Mouse (Mus musculus) intestine, embryonic 16.5 days (tissue): ENCODE data around the gene Cphx2. TPM values are rescaled to one million over a fixed set of nuclear protein-coding genes. Genes with fewer than 3 reads are reported as not detected.
"Not testable (repeated sequence)": the region's sequence is repeated elsewhere in the genome, so short reads cannot be mapped to it uniquely, and the experiment has no call there.

ENCODE experiments used
- ATAC-seq: fragments of 200-750 bp; cut with Nextera tagmentation; 2 replicates; pipeline ENCODE4 v1.8.0; 2017; ENCODE audit warnings: moderate TSS enrichment, moderate library complexity
- H3K27ac ChIP-seq: fragments of 300-500 bp; sonication (generic); 2 replicates; pipeline ENCODE4 v1.5.1; 2014; ENCODE audit warnings: mild to moderate bottlenecking, low read length
- H3K27me3 ChIP-seq: fragments of 300-500 bp; sonication (generic); replicated peaks from 2 replicates; pipeline ENCODE4 v1.6.1; 2014; ENCODE audit warnings: low read length, control low read depth, mixed read lengths; ENCODE audit not compliant: control insufficient read depth, insufficient read depth
- H3K36me3 ChIP-seq: fragments of 300-500 bp; sonication (generic); 2 replicates; pipeline ENCODE4 v1.6.1; 2014; ENCODE audit warnings: low read length, control low read depth; ENCODE audit not compliant: control insufficient read depth, insufficient read depth
- H3K4me1 ChIP-seq: fragments of 300-500 bp; sonication (generic); 2 replicates; pipeline ENCODE4 v1.6.1; 2014; ENCODE audit warnings: low read length, control low read depth, mixed read lengths; ENCODE audit not compliant: control insufficient read depth, insufficient read depth
- H3K4me2 ChIP-seq: fragments of 300-500 bp; sonication (generic); 2 replicates; pipeline ENCODE4 v1.6.1; 2014; ENCODE audit warnings: low read depth, low read length, control low read depth
- H3K4me3 ChIP-seq: fragments of 300-500 bp; sonication (generic); 2 replicates; pipeline ENCODE4 v1.5.1; 2014; ENCODE audit warnings: mild to moderate bottlenecking, low read length
- H3K9ac ChIP-seq: fragments of 300-500 bp; sonication (generic); 2 replicates; pipeline ENCODE4 v1.6.1; 2014; ENCODE audit warnings: low read depth, low read length
- H3K9me3 ChIP-seq: fragments of 300-500 bp; sonication (generic); 2 replicates; pipeline ENCODE4 v1.6.1; 2016; ENCODE audit warnings: low read length, control low read depth; ENCODE audit not compliant: control insufficient read depth
- WGBS: fragments of 180-500 bp; shearing (Covaris S2); extraction: QIAGEN DNeasy Blood & Tissue Kit; methylation state at CpG from one replicate; pipeline ENCODE4 v1.1.7; 2014; 5-methylcytosine and 5-hydroxymethylcytosine counted together
- polyA plus RNA-seq: library from polyadenylated mRNA; unstranded; fragments of >200 nt; fragmentation: Nextera tagmentation; extraction: Ambion mirVana; gene quantifications from 2 replicates; pipeline ENCODE4 v1.2.1, GENCODE M21; 2015

The Cphx2 gene
- not detected in 2 replicates for polyA plus RNA-seq

GRCm38 (mm10) chr14:26081216-26081615, at the start of gene Cphx2:
Cphx2 (plus strand) TSS chr14:26081516.
- H3K4me1 ChIP-seq, H3K4me2 ChIP-seq, H3K4me3 ChIP-seq, H3K9ac ChIP-seq, H3K36me3 ChIP-seq, H3K27ac ChIP-seq, H3K27me3 ChIP-seq, ATAC-seq, H3K9me3 ChIP-seq: not testable (repeated sequence)
- no CpG with 5 or more reads among the region's 6 CpGs for WGBS

GRCm38 (mm10) chr14:26034364-26034763, 47.0 kb upstream of the Cphx2 start:
- H3K4me1 ChIP-seq, H3K27me3 ChIP-seq, H3K9me3 ChIP-seq, H3K4me3 ChIP-seq, H3K4me2 ChIP-seq, H3K9ac ChIP-seq, H3K27ac ChIP-seq, H3K36me3 ChIP-seq: not testable (repeated sequence)
- peak; percentile 50 for ATAC-seq
- no CpG with 5 or more reads among the region's 3 CpGs for WGBS

DNA sequence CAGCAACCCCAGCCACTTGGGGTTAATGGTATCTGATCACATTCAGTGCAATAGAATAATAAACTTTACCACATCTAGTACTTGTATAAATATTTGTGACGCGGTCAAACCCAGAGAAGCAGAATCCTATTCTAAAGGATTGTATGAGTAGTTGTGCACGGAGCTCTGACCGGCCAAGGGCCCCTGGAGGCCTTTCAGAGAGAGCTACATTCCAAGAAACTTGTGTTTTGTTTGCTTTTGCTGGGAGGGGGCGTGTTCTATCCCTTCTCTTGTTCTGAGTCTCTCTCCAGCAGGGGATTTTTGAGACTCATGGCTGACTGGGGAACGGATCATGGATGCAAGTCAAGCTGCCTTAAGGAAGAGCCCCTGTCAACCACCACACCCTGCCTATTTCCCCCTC, 45.9 kb upstream of the Cphx2 start:
- H3K9ac ChIP-seq, H3K36me3 ChIP-seq, H3K4me3 ChIP-seq, ATAC-seq, H3K9me3 ChIP-seq, H3K27ac ChIP-seq, H3K4me2 ChIP-seq, H3K4me1 ChIP-seq, H3K27me3 ChIP-seq: not testable (repeated sequence)
- no CpG with 5 or more reads among the region's 6 CpGs for WGBS

DNA sequence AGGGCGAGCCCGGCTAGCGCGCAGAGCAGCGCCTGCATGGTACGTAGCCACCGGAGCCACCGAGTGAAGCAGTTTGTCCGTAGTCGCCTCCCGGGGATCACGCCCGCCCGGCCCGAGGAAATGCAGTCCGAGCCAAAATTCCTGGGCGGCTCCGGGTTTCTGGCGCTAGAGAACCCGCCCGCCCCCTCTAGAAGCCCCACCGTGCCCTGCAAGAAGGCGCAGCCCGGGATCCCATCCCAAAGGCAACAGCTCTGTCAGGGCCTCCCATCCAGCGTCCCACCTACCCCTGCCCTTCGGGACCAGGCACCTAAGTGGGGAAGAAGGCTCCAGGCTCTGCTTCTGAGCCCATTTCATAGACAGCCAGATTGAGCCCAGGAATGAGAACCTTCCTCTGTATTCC, 38.7 kb upstream of the Cphx2 start, which contains the start of gene Gm9780:
Gene Gm9780 (minus strand): TSS at position 101 of the 400 bp plus-strand sequence.
- WGBS: no CpG with 5 or more reads among the region's 26 CpGs
- not testable (repeated sequence) for H3K27me3 ChIP-seq, H3K36me3 ChIP-seq, H3K4me2 ChIP-seq, H3K4me3 ChIP-seq, H3K9me3 ChIP-seq, H3K9ac ChIP-seq, ATAC-seq, H3K4me1 ChIP-seq, H3K27ac ChIP-seq

- not testable (repeated sequence) for H3K4me3 ChIP-seq, H3K27ac ChIP-seq, H3K27me3 ChIP-seq, H3K4me1 ChIP-seq, H3K36me3 ChIP-seq, H3K4me2 ChIP-seq, H3K9me3 ChIP-seq, ATAC-seq, H3K9ac ChIP-seq
- WGBS: no CpG with 5 or more reads among the region's 5 CpGs
Measured at GRCm38 (mm10) chr14:26045007-26045406, 36.3 kb upstream of the Cphx2 start.

DNA sequence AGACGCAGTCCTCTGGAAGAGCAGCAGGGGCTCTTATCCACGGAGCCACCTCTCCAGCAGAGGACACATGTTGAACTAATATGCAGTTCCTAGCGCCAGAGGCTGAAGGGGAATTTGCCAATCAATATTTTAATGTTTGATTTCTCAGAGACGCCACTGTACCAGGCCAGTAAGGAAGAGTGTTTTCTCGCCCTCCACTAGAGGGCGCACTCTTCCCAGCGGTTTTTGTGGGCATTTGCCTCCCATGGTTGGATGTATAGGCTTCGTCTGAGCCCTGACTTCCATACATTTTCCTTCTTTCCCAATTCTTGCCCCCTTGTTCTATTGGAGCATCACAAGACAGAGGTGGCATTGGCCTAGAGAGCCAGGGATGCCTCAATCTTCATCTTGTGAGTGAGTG, 34.3 kb upstream of the Cphx2 start:
- not testable (repeated sequence) for H3K9ac ChIP-seq, H3K4me3 ChIP-seq, H3K9me3 ChIP-seq, H3K4me2 ChIP-seq, H3K27ac ChIP-seq, ATAC-seq, H3K36me3 ChIP-seq, H3K27me3 ChIP-seq, H3K4me1 ChIP-seq
- WGBS: no CpG with 5 or more reads among the region's 8 CpGs

- not testable (repeated sequence) for ATAC-seq
Measured at GRCm38 (mm10) chr14:26048767-26049166, 32.5 kb upstream of the Cphx2 start.

DNA sequence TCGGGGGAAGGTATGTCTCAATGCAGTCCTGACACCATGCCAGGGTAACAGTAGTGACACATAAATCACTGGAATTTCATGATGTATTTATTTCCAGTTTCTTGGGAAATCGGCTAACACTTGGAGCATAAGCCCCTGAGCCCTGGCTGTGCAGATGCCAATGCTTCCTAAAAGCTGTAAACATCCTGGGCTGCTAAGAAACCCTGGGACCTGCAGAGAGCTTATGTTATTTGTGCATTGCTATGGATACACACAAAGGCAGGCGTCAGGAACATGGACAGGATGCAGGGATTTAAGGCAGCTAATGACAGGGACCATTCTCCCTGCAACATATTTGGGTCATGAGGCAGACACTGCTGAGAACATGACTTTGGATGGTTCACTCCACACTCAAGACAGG, 23.1 kb upstream of the Cphx2 start:
- H3K4me3 ChIP-seq, H3K27me3 ChIP-seq, H3K9ac ChIP-seq, H3K27ac ChIP-seq, H3K4me1 ChIP-seq, H3K36me3 ChIP-seq, ATAC-seq, H3K9me3 ChIP-seq, H3K4me2 ChIP-seq: not testable (repeated sequence)
- no CpG with 5 or more reads among the region's 3 CpGs for WGBS

More at GRCm38 (mm10) chr14:26048767-26049166, 32.5 kb upstream of the Cphx2 start:
- H3K9ac ChIP-seq, H3K27ac ChIP-seq, H3K36me3 ChIP-seq, H3K27me3 ChIP-seq, H3K4me3 ChIP-seq, H3K4me1 ChIP-seq, H3K4me2 ChIP-seq, H3K9me3 ChIP-seq: not testable (repeated sequence)
- no CpG with 5 or more reads among the region's 9 CpGs for WGBS

DNA sequence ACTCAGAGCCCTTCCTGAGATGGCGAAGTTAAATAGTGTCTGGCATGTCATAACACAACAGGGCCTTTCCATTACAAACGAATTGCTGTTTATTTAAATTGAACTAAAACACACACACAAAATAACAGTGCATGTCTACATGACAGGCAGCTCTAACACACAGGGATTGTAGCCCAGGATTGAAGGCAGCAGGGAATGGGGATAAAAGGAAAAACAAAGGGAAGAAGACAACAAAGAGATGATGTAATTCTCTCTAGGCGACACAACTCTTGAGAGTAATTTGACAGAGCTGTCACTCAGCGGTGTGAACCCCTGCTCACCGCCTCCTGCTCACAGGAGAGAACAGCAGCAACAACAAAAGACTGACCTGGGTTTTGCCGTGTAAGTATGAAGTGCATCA, 22.0 kb upstream of the Cphx2 start:
- not testable (repeated sequence) for H3K9me3 ChIP-seq, H3K27ac ChIP-seq, H3K27me3 ChIP-seq, H3K4me2 ChIP-seq, H3K4me3 ChIP-seq, H3K36me3 ChIP-seq, H3K4me1 ChIP-seq, ATAC-seq, H3K9ac ChIP-seq
- WGBS: no CpG with 5 or more reads among the region's 6 CpGs

GRCm38 (mm10) chr14:26066574-26067324, 14.6 kb upstream of the Cphx2 start:
- WGBS: no CpG with 5 or more reads among the region's 44 CpGs
- H3K27me3 ChIP-seq, H3K36me3 ChIP-seq, H3K4me2 ChIP-seq, H3K4me1 ChIP-seq, H3K27ac ChIP-seq, H3K4me3 ChIP-seq, H3K9ac ChIP-seq, H3K9me3 ChIP-seq: not testable (repeated sequence)
- ATAC-seq: peak; percentile 95
